Mouse (Mus musculus) MEL (cell line): Measurements from ENCODE around the gene Efna4.

Experiments used
- EP300 ChIP-seq, 2 experiments: IDR thresholded peaks; 2 replicates each; pipeline ENCODE4 v1.6.1; 2011; ENCODE audit warnings: improper control_type of control experiment in 2 of 2, low read length in 2 of 2, low read depth in 1 of 2, mild to moderate bottlenecking in 1 of 2
- GATA1 ChIP-seq: IDR thresholded peaks from 2 replicates; pipeline ENCODE4 v1.6.1; 2011; ENCODE audit warnings: low read depth, low read length, improper control_type of control experiment
- MXI1 ChIP-seq: IDR thresholded peaks from 2 replicates; pipeline ENCODE4 v1.6.1; 2011; ENCODE audit warnings: mild to moderate bottlenecking, low read depth, low read length, improper control_type of control experiment
- NRF1 ChIP-seq: IDR thresholded peaks from 2 replicates; pipeline ENCODE4 v1.6.1; 2014; ENCODE audit warnings: low read depth, mild to moderate bottlenecking, inconsistent platforms, low read length, improper control_type of control experiment, moderate library complexity; ENCODE audit not compliant: poor library complexity, insufficient read depth, severe bottlenecking
- POLR2A ChIP-seq, 2 experiments: IDR thresholded peaks; 2 replicates each; pipeline ENCODE4 v1.6.1; 2011 to 2012; ENCODE audit warnings: low read length in 2 of 2, mild to moderate bottlenecking in 2 of 2, control low read depth in 1 of 2, improper control_type of control experiment in 1 of 2, low read depth in 1 of 2, moderate library complexity in 1 of 2; ENCODE audit not compliant: control insufficient read depth in 1 of 2, insufficient read depth in 1 of 2, poor library complexity in 1 of 2
- POLR2AphosphoS2 ChIP-seq: IDR thresholded peaks from 2 replicates; pipeline ENCODE4 v1.6.1; 2011; ENCODE audit warnings: low read length, improper control_type of control experiment
- SMC3 ChIP-seq: IDR thresholded peaks from 2 replicates; pipeline ENCODE4 v1.6.1; 2011; ENCODE audit warnings: low read depth, low read length, improper control_type of control experiment
- TAL1 ChIP-seq: IDR thresholded peaks from 2 replicates; pipeline ENCODE4 v1.6.1; 2012; ENCODE audit warnings: mild to moderate bottlenecking, inconsistent platforms, low read length, moderate library complexity, mixed read lengths
- TCF12 ChIP-seq: IDR thresholded peaks from 2 replicates; pipeline ENCODE4 v1.6.1; 2014; ENCODE audit warnings: low read depth, mild to moderate bottlenecking, inconsistent platforms, low read length, improper control_type of control experiment, moderate library complexity
- USF2 ChIP-seq, 2 experiments: IDR thresholded peaks; 2 replicates each; pipeline ENCODE4 v1.6.1; 2011 to 2012; ENCODE audit warnings: improper control_type of control experiment in 2 of 2, low read length in 2 of 2, borderline replicate concordance in 1 of 2, inconsistent platforms in 1 of 2, low read depth in 1 of 2, mild to moderate bottlenecking in 1 of 2; ENCODE audit not compliant: insufficient read depth in 1 of 2
- ZMIZ1 ChIP-seq: IDR thresholded peaks from 2 replicates; pipeline ENCODE4 v1.6.1; 2012; ENCODE audit warnings: low read depth, mild to moderate bottlenecking, inconsistent platforms, low read length, improper control_type of control experiment, moderate library complexity

DNA sequence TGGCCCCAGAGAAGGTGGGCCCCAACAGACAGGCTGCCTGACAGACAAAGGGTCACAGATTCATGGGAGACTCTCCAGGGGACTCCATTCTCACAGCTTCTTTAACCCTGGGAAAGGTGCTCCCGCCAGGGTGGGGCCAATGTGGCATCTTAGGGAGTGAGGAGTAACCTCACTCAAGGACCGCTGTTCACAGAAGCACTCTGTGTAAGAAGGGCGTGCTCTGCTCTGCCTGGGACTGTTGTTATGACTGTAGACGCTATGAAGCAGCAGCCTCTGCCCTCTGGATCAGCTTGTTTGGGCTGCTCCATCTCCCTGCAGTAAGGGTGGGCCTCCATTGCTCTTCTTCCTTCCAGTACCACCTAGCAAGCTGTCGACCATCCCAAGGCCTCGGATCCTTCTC, 33.4 kb downstream of the Efna4 start:
- TF ChIP-seq NRF1 (no peak), TAL1 (no peak), USF2 (IDR thresholded peaks at IDR 0.05; ENCODE audit: borderline replicate concordance in 1 of 2, insufficient read depth in 1 of 2, low read depth in 1 of 2, low read length in 2 of 2) (no peak), GATA1 (no peak), POLR2AphosphoS2 (no peak), EP300 (IDR thresholded peaks at IDR 0.05; ENCODE audit: low read depth in 1 of 2, low read length in 2 of 2) (no peak), TCF12 (no peak), MXI1 (no peak), SMC3 (no peak), ZMIZ1 (no peak), POLR2A (IDR thresholded peaks at IDR 0.05; ENCODE audit: control insufficient read depth in 1 of 2, insufficient read depth in 1 of 2, low read depth in 1 of 2, low read length in 2 of 2, poor library complexity in 1 of 2) (no peak)
